In genomic region chr19:21106241-21106669, GRCm38 (mm10) we compare ENCODE assay signal across 8 mouse cellular contexts.
DNase-seq lines count a peak whose midpoint lies in the region; ATAC-seq lines count a peak whose summit lies in the region.
"Had no signal": no experiment of that assay in that cellular context is flagged by ENCODE, and none has a peak within 500 bp of the region (broad histone marks: within the 10 kb centered on the region; RNA-seq: fewer than 3 reads in every experiment).

No protein-coding gene starts in this region.

- 0 out of 2 replicates have a peak overlapping the region, but pooled peaks have one; percentile 34 for H3K27ac ChIP-seq in embryonic facial prominence, embryonic 15.5 days (replicated peaks)
- H3K27ac ChIP-seq in kidney, embryonic 14.5 days (ENCODE audit: low read depth, low read length) = peak overlapping the region; percentile 63; the same call in 1 of the 2 replicates
- H3K27ac ChIP-seq in midbrain, embryonic 16.5 days (ENCODE audit: low read length) = no peak overlapping the region
- H3K27ac ChIP-seq: limb, embryonic 15.5 days had no signal

- H3K4me2 ChIP-seq in embryonic facial prominence, embryonic 15.5 days (replicated peaks) = no peak overlapping the region
- no peak overlapping the region for H3K4me2 ChIP-seq in kidney, embryonic 14.5 days (replicated peaks; ENCODE audit: low read depth, low read length)
- H3K4me2 ChIP-seq in midbrain, embryonic 16.5 days (ENCODE audit: low read length) = no peak overlapping the region
- H3K4me2 ChIP-seq: limb, embryonic 15.5 days had no signal

- 30% methylated on average over 6 of the region's 6 CpGs for WGBS in embryonic facial prominence, embryonic 15.5 days
- WGBS in kidney, embryonic 14.5 days = 26% methylated on average over 6 of the region's 6 CpGs
- WGBS in midbrain, embryonic 16.5 days = 46% methylated on average over 6 of the region's 6 CpGs

- no peak for ATAC-seq in embryonic facial prominence, embryonic 15.5 days (ENCODE audit: insufficient number of reproducible peaks, low FRiP score, low TSS enrichment, low read depth)
- peak; percentile 26; the same call in 1 of the 2 replicates for ATAC-seq in kidney, embryonic 14.5 days (ENCODE audit: low FRiP score, low TSS enrichment)
- peak; percentile 78 for ATAC-seq in megakaryocyte, adult 5-6 weeks (ENCODE audit: poor library complexity, severe bottlenecking)
- no peak for ATAC-seq in midbrain, embryonic 16.5 days

- no peak overlapping the region for H3K4me3 ChIP-seq in embryonic facial prominence, embryonic 15.5 days (replicated peaks)
- no peak overlapping the region for H3K4me3 ChIP-seq in kidney, embryonic 14.5 days (ENCODE audit: low read length)
- no peak overlapping the region for H3K4me3 ChIP-seq in midbrain, embryonic 16.5 days (ENCODE audit: low read depth, low read length)
- H3K4me3 ChIP-seq: limb, embryonic 15.5 days had no signal

- H3K27me3 ChIP-seq in embryonic facial prominence, embryonic 15.5 days = no peaks in the 10 kb centered on the region
- H3K27me3 ChIP-seq in kidney, embryonic 14.5 days (ENCODE audit: control insufficient read depth, insufficient read depth, low read length) = no peaks in the 10 kb centered on the region
- H3K27me3 ChIP-seq in midbrain, embryonic 16.5 days (ENCODE audit: control insufficient read depth, insufficient read depth, low read depth, low read length) = no peaks in the 10 kb centered on the region
- H3K27me3 ChIP-seq: limb, embryonic 15.5 days had no signal

- H3K9me3 ChIP-seq in embryonic facial prominence, embryonic 15.5 days (replicated peaks) = no peaks in the 10 kb centered on the region
- no peaks in the 10 kb centered on the region for H3K9me3 ChIP-seq in kidney, embryonic 14.5 days (ENCODE audit: control insufficient read depth, low read length)
- no peaks in the 10 kb centered on the region for H3K9me3 ChIP-seq in midbrain, embryonic 16.5 days (replicated peaks; ENCODE audit: control insufficient read depth, low read length, poor library complexity, severe bottlenecking)
- H3K9me3 ChIP-seq: limb, embryonic 15.5 days had no signal

- no peaks in the 10 kb centered on the region for H3K36me3 ChIP-seq in embryonic facial prominence, embryonic 15.5 days
- no peaks in the 10 kb centered on the region for H3K36me3 ChIP-seq in kidney, embryonic 14.5 days (ENCODE audit: control insufficient read depth, insufficient read depth, low read length)
- H3K36me3 ChIP-seq in midbrain, embryonic 16.5 days (ENCODE audit: control insufficient read depth, insufficient read depth, low read length) = no peaks in the 10 kb centered on the region
- H3K36me3 ChIP-seq: limb, embryonic 15.5 days had no signal

- peak; percentile 12 for DNase-seq in ovary, postnatal 36 days (ENCODE audit: low spot score)
- DNase-seq in ovary, postnatal 14 days (ENCODE audit: low spot score) = no peak
- DNase-seq in cerebellum, adult 9-11 months = no peak

- H3K9ac ChIP-seq in embryonic facial prominence, embryonic 15.5 days = no peak overlapping the region
- no peak overlapping the region for H3K9ac ChIP-seq in kidney, embryonic 14.5 days (ENCODE audit: low read depth, low read length)
- no peak overlapping the region for H3K9ac ChIP-seq in midbrain, embryonic 16.5 days (ENCODE audit: low read depth, low read length)
- H3K9ac ChIP-seq: limb, embryonic 15.5 days had no signal

- peaks cover 7% of the 10 kb centered on the region for H3K4me1 ChIP-seq in embryonic facial prominence, embryonic 15.5 days
- H3K4me1 ChIP-seq in kidney, embryonic 14.5 days (ENCODE audit: control insufficient read depth, insufficient read depth, low read length) = peaks cover 12% of the 10 kb centered on the region; the same call in 1 of the 2 replicates
- H3K4me1 ChIP-seq in midbrain, embryonic 16.5 days (ENCODE audit: control insufficient read depth, insufficient read depth, low read length) = no peaks in the 10 kb centered on the region

Comparison
In these comparisons a context has a peak if more than half of its experiments do, and no peak if none do; other contexts are left out.
1. ATAC-seq: peak in kidney, embryonic 14.5 days (single experiment) and megakaryocyte, adult 5-6 weeks (single experiment); none in embryonic facial prominence, embryonic 15.5 days (single experiment) and midbrain, embryonic 16.5 days (single experiment).